Mouse (Mus musculus) hindbrain, postnatal 0 days (tissue): Measurements from ENCODE around the gene Gm44596. TPM values are rescaled to one million over a fixed set of nuclear protein-coding genes. Genes with fewer than 3 reads are reported as not detected.
"Not testable (repeated sequence)": the region's sequence is repeated elsewhere in the genome, so short reads cannot be mapped to it uniquely, and the experiment has no call there.

Experiments used
- ATAC-seq: fragments of 200-750 bp; cut with Nextera tagmentation; 2 replicates; pipeline ENCODE4 v1.8.0; 2017; ENCODE audit warnings: mild to moderate bottlenecking, moderate TSS enrichment, moderate library complexity
- DNase-seq: peaks from one replicate; pipeline ENCODE4 v3.0.0-alpha.2; 2015; ENCODE audit warnings: low spot score
- H3K27ac ChIP-seq: fragments of 300-500 bp; sonication (generic); 2 replicates; pipeline ENCODE4 v1.5.1; 2014; ENCODE audit warnings: mild to moderate bottlenecking
- H3K27me3 ChIP-seq: fragments of 300-500 bp; sonication (generic); 2 replicates; pipeline ENCODE4 v1.6.1; 2014; ENCODE audit warnings: low read length, mixed read lengths; ENCODE audit not compliant: insufficient read depth
- H3K36me3 ChIP-seq: fragments of 300-500 bp; sonication (generic); 2 replicates; pipeline ENCODE4 v1.6.1; 2014; ENCODE audit warnings: low read length, mixed read lengths; ENCODE audit not compliant: insufficient read depth
- H3K4me1 ChIP-seq: fragments of 300-500 bp; sonication (generic); 2 replicates; pipeline ENCODE4 v1.6.1; 2014; ENCODE audit warnings: antibody characterized with exemption, low read length, mixed read lengths; ENCODE audit not compliant: insufficient read depth
- H3K4me2 ChIP-seq: fragments of 300-500 bp; sonication (generic); 2 replicates; pipeline ENCODE4 v1.6.1; 2014; ENCODE audit warnings: low read depth, mild to moderate bottlenecking, low read length, moderate library complexity, mixed read lengths
- H3K4me3 ChIP-seq: fragments of 300-500 bp; sonication (generic); 2 replicates; pipeline ENCODE4 v1.5.1; 2014; ENCODE audit warnings: low read length
- H3K9ac ChIP-seq: fragments of 300-500 bp; sonication (generic); replicated peaks from 2 replicates; pipeline ENCODE4 v1.6.1; 2014; ENCODE audit warnings: mild to moderate bottlenecking, low read length, moderate library complexity, mixed read lengths
- H3K9me3 ChIP-seq: fragments of 300-500 bp; sonication (generic); 2 replicates; pipeline ENCODE4 v1.6.1; 2016; ENCODE audit warnings: low read length, mixed read lengths
- CTCF ChIP-seq: IDR thresholded peaks from 2 replicates; pipeline ENCODE4 v1.5.1; 2016; ENCODE audit warnings: antibody characterized with exemption, control low read depth, low read depth
- WGBS: fragments of 180-500 bp; shearing (Covaris S2); extraction: QIAGEN DNeasy Blood & Tissue Kit; methylation state at CpG from one replicate; pipeline ENCODE4 v1.1.7; 2014; 5-methylcytosine and 5-hydroxymethylcytosine counted together
- polyA plus RNA-seq: library from polyadenylated mRNA; unstranded; fragments of >200 nt; fragmentation: Nextera tagmentation; extraction: Ambion mirVana; gene quantifications from 2 replicates; pipeline ENCODE4 v1.2.1, GENCODE M21; 2015
- total RNA-seq: library from RNA; depleted of rRNA; stranded (reverse); fragments of >200 nt; gene quantifications from 2 replicates; pipeline ENCODE4 v1.2.3, GENCODE M21; 2014

Gene Gm44596
- total and polyA plus RNA-seq, 2 experiments from 2014 or later = not detected

GRCm38 (mm10) chr6:128376371-128377085 is 1.2 kb downstream of the Gm44596 start:
- TF ChIP-seq CTCF = no peak
- Histone ChIP-seq H3K4me3 (no peak overlapping the region), H3K27me3 (no peaks in the 10 kb centered on the region), H3K4me2 (no peak overlapping the region), H3K9me3 (no peaks in the 10 kb centered on the region), H3K27ac (no peak overlapping the region), H3K4me1 (no peaks in the 10 kb centered on the region), H3K36me3 (no peaks in the 10 kb centered on the region), H3K9ac (no peak overlapping the region)
- ATAC-seq (no peak), DNase-seq (no peak)
- WGBS = 90% methylated on average over 17 of the region's 17 CpGs

- WGBS = 82% methylated on average over 16 of the region's 16 CpGs
- Histone ChIP-seq H3K4me1 (no peaks in the 10 kb centered on the region), H3K9me3 (no peaks in the 10 kb centered on the region), H3K4me3 (no peak overlapping the region), H3K9ac (no peak overlapping the region), H3K4me2 (no peak overlapping the region), H3K27ac (no peak overlapping the region), H3K27me3 (no peaks in the 10 kb centered on the region), H3K36me3 (no peaks in the 10 kb centered on the region)
- DNase-seq (no peak), ATAC-seq (no peak)
- TF ChIP-seq CTCF = no peak
These were observed 4.3 kb downstream of the Gm44596 start for GRCm38 (mm10) chr6:128379636-128380035.

- H3K9me3 ChIP-seq, H3K4me3 ChIP-seq, ATAC-seq, H3K9ac ChIP-seq, H3K4me1 ChIP-seq, DNase-seq, H3K27me3 ChIP-seq, H3K36me3 ChIP-seq, H3K27ac ChIP-seq, H3K4me2 ChIP-seq: not testable (repeated sequence)
- peak; percentile 37 for TF ChIP-seq CTCF
- WGBS = 82% methylated on average over 1 of the region's 1 CpGs
These were observed 5.4 kb downstream of the Gm44596 start for GRCm38 (mm10) chr6:128380594-128381167.

- no peak for ATAC-seq
These were observed 6.0 kb downstream of the Gm44596 start for GRCm38 (mm10) chr6:128381254-128381653.

GRCm38 (mm10) chr6:128383752-128384151 is 8.4 kb downstream of the Gm44596 start:
- Histone ChIP-seq H3K9me3 (no peaks in the 10 kb centered on the region), H3K9ac (no peak overlapping the region), H3K4me2 (no peak overlapping the region), H3K4me3 (no peak overlapping the region), H3K4me1 (no peaks in the 10 kb centered on the region), H3K27ac (no peak overlapping the region), H3K27me3 (no peaks in the 10 kb centered on the region), H3K36me3 (no peaks in the 10 kb centered on the region)
- DNase-seq (no peak), ATAC-seq (no peak)
- WGBS = 81% methylated on average over 7 of the region's 7 CpGs
- no peak for TF ChIP-seq CTCF

More at GRCm38 (mm10) chr6:128381254-128381653, 6.0 kb downstream of the Gm44596 start:
- no peak overlapping the region for H3K9ac ChIP-seq
- 80% methylated on average over 3 of the region's 3 CpGs for WGBS
- H3K27ac ChIP-seq = no peak overlapping the region
- no peak overlapping the region for H3K4me3 ChIP-seq
- no peak for TF ChIP-seq CTCF
- H3K36me3 ChIP-seq = no peaks in the 10 kb centered on the region
- no peak for DNase-seq
- H3K27me3 ChIP-seq = no peaks in the 10 kb centered on the region
- H3K4me2 ChIP-seq = no peak overlapping the region
- no peaks in the 10 kb centered on the region for H3K9me3 ChIP-seq
- no peaks in the 10 kb centered on the region for H3K4me1 ChIP-seq

GRCm38 (mm10) chr6:128385026-128385425 is 9.7 kb downstream of the Gm44596 start:
- DNase-seq (no peak), ATAC-seq (no peak)
- Histone ChIP-seq H3K36me3 (no peaks in the 10 kb centered on the region), H3K4me1 (no peaks in the 10 kb centered on the region), H3K27ac (no peak overlapping the region), H3K4me3 (no peak overlapping the region), H3K27me3 (no peaks in the 10 kb centered on the region), H3K9ac (no peak overlapping the region), H3K4me2 (no peak overlapping the region), H3K9me3 (no peaks in the 10 kb centered on the region)
- TF ChIP-seq CTCF = no peak
- WGBS = 82% methylated on average over 1 of the region's 1 CpGs

GRCm38 (mm10) chr6:128389185-128389584 is 13.9 kb downstream of the Gm44596 start:
- Histone ChIP-seq H3K36me3 (no peaks in the 10 kb centered on the region), H3K27ac (no peak overlapping the region), H3K4me3 (no peak overlapping the region), H3K27me3 (no peaks in the 10 kb centered on the region), H3K9me3 (no peaks in the 10 kb centered on the region), H3K4me1 (no peaks in the 10 kb centered on the region), H3K9ac (no peak overlapping the region), H3K4me2 (no peak overlapping the region)
- TF ChIP-seq CTCF = no peak
- 100% methylated on average over 1 of the region's 1 CpGs for WGBS
- DNase-seq (no peak), ATAC-seq (no peak)
